Mouse (Mus musculus) adrenal gland, adult 18-20 months (tissue): ENCODE results near the gene Fgfr2. TPM values are rescaled to one million over a fixed set of nuclear protein-coding genes. Genes with fewer than 3 reads are reported as not detected.

ENCODE experiments used
- DNase-seq, 2 experiments: peaks; one replicate each; pipeline ENCODE4 v3.0.0; 2021 to 2022; ENCODE audit warnings: low spot score in 2 of 2
- total RNA-seq, 2 experiments: library from RNA; stranded (reverse); gene quantifications; 1 replicate in 1 of 2; 2 replicates in 1 of 2; pipeline ENCODE4 v1.2.3; 2021

Fgfr2 gene
- total RNA-seq, 2 experiments from 2014 or later, result 294 to 308 TPM

DNA sequence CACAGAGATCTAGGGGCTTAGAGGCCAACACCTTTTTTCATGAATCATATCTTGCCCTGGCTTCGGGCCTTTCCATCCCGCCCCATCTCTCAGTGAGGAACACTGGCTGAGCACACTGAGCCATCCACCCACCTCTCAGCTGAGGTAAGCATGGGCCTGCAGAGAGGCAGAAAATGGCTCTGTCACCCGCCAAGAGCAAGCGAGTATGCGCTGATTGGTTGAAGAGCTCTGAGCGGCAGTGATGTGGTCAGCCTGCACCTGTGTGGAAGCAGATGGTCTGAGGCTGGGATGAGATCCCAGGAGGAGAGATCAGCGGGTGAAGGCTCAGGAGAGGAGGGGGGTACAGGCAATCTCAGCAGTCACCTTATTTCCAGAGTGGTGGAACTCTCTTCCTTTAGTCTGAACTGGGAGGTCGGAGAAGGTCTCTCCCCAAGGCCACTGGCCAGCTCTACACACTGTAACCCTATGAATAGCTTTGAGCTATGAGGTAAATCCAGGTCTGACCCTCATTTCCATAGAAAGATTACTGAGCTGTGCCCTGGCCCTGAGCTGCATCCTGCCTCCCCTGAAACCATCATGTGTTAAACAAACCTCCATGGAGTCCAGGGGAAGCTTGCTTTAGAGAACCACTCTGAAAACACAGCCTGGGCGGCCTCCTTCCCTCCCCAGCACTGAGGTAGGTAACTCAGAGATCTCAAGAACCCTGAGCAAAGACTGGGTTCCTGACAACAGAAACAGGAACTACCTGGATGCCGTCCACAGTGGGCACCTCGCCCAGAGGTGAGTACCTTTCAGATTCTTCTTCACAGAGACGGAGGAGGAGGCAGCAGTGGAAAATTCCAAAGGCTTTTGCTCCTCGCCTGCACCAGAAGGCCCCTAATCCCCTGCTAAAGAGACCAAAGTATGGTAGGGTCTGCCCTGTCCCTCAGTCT, 316.0 kb downstream of the Fgfr2 start:
- no peak for DNase-seq

DNA sequence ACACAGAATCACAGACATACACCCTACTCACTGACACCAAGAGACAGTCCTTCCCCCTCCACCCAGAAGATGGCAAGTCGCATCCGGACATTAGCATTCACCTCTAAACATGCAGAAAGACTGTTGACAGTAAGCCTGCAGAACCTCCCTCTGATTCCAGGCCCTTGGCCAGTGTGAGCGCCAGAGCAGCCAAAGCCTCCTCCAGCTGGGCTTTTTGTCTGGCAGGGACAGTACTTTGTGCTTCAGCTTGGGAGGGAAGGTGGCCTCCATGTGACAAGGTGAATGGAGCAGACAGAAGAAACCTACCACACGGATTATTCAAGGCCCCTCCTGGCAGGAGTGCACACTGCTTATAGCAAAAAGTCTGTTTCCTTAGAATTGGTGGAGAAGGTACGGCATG, 316.9 kb downstream of the Fgfr2 start:
- no peak for DNase-seq

DNA sequence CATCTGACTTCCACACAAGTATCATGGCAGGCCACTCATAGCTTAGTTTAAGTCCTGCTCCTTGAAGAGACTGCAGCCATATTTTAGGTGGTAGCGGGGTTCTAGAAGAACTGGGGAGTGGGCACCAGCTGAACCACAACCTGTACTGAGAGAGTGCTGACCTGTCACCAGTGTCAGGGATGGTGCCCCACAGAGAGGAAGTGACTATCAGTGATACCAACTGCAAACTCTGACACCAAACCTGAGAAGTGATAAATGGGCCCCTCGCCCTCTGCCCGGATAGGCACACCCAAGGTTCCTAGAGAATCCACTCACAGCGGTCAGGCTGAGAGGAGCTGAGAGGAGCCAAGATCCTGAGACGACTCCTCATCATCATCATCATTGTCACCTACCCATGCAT, 318.2 kb downstream of the Fgfr2 start:
- no peak for DNase-seq

DNA sequence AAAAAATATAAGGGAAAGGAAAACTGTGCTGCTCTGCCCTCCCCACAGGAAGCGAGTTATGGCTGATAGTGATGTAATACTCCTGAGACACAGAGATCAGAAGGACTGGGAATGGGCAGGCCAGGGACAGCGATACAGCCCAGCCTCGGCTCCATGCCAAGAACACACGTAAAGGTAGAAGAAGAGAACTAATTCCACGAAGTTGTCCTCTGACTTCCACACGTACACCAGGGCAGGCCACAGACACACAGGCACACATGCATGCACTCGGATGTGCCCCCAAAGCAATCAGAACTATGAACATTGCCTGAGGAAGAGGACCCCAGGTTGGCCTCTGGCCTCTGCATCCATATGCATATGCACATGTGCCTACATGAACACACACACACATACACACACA, 318.7 kb downstream of the Fgfr2 start:
- no peak for DNase-seq

DNA sequence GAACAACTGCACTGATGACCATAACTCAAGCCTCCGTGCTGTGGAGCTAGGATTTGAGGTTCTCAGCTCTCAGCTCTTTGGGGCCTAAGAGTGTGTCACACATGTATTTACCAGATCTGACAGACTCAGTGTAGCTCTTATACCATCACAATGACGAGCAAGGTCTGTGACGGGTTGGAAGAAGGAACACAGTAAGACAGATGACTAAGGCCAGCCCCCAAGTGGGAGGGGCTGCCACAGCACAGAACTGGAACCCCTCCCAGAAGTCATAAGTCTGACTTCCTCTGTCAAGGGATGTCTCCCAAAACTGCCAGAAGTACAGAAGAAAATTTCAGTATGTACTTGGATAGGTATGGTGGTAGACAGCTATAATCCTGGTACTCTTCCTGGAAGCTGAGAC, 319.2 kb downstream of the Fgfr2 start:
- DNase-seq, result no peak

DNA sequence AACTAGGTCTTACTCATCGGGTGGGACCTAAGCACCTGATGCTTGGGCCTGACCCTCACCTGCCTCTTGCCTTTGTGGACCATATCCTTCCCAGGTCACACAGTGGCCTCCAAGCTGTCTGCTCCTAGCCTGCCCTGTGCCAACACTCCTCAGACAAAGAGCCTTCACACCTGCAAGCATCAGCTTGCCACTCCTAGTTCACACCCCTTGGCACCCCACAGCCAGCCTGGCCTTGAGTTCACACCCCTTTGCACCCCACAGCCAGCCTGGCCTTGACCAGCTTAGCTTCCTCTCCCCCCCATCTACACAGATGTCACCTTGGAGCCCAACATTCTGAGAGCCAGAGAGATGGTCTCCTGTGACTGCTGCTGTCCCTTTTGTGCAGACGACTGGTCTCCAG, 319.8 kb downstream of the Fgfr2 start:
- no peak for DNase-seq

DNA sequence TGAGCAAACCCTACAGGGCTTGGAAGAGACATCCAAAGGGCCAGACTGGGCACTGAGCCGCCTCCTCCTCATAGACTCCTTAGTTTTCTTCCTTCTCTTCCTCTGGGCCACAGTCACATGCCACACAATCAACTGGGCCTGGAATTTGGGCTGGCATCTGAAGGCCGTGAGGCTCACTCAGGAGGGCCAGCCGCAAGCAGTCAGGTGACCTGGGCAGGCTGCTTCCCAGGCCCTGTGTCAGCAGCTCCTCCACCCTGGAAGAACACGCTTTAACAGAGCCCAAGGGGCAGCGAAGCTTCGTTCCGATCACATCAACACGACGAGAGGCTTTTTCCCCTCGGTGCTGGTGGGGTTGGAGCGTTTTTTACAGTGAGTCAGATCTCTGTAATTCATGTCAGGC, 320.5 kb downstream of the Fgfr2 start:
- DNase-seq, result no peak

DNA sequence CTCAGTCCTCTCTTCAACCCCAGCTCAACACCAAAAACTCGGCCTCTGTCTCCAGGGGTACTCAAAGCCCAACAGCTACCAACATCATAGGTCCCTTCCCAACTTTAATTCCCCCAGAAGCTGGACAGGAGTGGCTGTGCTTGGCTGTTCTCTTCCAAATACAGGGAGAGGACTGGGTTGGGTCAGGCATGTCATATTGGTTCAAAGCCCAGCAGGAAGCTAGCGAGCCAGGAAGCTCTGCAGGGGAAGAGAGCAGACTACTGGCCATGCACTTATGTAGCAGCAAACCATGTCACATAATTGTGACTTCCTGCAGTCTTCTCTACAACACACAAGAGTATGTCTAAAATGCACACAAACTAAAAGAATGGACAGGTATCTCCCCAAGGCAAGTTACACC, 321.1 kb downstream of the Fgfr2 start:
- no peak for DNase-seq

DNA sequence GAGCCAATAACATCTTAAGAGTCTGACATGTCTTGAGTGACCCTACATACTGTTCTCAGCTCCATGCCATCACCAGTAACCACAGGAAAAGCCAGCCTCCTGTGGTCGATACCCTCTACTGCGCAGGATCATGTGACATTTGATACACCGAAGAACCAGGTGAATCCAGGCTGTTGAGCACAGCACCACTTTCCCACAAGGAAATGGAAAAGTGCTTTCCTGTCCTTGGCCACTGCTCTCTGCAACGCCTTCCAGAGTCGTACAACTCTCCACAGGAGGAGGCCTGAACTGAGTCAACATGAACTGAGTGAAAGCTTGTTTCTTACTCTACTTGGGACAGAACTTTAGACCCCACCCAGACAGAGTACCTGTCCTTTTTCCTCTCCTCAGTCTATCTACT, 321.6 kb downstream of the Fgfr2 start:
- no peak for DNase-seq

DNA sequence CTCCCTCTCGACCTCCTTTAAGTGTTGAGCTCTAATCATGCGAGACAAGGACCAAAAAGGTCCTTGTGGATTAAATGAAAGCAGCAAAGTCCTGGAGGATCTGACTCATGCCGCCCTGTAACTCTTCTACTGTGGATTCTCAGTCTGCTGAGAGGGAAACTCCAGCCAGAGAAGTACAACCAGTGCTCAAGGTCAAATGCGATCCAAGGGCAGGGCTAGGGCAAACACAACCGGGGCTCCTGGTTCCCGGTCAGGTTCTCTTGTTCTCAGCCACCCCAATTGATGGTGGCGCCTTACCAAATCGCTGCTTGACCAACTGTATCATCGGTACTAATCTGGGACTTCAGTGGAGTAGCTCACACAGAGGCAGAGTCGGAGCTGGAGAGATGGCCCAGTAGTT, 322.3 kb downstream of the Fgfr2 start:
- DNase-seq, result no peak

DNA sequence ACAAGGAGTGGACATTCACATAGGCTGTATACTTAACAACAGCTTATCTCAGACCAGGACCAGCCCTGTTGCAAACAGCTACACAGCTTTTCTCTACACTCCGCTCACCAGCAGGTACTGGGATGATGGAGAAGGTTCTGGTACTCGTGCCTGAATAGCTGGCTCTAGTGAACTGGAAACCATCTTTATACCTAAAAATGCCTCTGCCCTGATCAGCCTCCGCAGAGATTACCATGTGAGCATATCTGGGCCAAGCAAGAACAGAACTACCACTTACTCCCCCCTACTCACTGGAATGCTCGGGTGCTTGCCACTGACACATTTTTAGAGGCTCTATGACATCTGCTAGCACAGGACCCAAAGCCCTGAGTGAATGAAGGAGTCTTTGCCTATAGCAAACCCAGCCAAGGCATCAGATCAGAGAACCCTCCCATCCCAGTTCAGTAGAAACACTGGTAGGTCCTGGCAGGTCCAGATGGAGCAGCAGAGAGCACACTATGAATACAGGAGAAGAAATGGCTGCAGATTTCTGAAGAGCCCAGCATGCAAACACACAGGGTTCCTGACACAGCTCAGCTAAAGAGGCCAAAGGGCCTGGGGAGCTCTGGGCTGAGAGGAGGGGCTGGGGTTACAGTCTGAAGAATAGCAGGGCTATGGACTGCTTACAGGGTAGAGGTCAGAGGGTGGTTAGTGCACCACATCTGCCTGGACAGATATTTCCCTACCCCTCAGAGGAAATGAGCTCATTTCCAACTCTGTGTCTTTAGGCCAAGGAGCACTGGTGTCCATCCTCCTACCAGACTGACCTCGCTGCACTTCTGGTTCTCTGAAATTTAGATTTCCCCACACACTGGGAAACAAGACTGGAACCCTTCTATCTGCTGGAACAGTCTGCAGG, 323.8 kb downstream of the Fgfr2 start:
- DNase-seq, result no peak

DNA sequence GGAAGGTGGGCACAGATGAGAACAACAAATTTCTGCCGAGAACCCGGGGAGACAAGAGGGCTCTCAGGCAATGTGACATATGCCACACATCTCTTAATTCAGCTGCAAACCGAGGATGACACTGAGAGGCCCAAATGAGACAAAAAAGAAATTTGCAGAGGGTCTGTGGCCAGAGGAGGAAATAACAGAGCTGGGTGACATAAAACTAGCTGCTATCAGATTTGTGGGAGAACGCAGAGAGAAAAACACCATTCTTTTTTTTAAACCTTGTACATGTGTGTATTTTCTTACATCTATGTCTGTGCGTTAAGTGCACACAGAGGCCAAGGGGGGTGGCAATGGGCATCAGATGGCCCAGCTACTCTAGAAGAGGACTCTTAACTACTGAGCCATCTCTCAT, 328.0 kb downstream of the Fgfr2 start:
- no peak for DNase-seq

DNA sequence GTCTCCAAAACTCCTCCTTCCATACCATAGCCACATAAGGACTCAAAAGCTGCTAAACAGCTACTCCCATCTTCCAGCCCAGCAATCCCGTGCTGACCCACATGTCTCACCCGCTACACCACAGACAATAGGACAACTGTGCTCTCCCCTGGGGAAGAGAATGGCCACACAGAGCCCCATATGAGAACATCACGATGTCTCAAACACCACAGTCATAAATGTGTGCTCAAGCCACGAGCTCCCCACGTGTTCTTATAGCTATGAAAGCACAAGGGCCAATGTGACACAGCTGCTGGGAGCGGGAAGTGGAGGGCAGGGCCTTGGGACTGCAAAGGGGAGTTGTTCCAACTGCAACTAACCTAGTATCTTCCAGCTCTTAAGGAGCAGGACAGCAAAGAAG, 329.7 kb downstream of the Fgfr2 start:
- DNase-seq, result no peak

DNA sequence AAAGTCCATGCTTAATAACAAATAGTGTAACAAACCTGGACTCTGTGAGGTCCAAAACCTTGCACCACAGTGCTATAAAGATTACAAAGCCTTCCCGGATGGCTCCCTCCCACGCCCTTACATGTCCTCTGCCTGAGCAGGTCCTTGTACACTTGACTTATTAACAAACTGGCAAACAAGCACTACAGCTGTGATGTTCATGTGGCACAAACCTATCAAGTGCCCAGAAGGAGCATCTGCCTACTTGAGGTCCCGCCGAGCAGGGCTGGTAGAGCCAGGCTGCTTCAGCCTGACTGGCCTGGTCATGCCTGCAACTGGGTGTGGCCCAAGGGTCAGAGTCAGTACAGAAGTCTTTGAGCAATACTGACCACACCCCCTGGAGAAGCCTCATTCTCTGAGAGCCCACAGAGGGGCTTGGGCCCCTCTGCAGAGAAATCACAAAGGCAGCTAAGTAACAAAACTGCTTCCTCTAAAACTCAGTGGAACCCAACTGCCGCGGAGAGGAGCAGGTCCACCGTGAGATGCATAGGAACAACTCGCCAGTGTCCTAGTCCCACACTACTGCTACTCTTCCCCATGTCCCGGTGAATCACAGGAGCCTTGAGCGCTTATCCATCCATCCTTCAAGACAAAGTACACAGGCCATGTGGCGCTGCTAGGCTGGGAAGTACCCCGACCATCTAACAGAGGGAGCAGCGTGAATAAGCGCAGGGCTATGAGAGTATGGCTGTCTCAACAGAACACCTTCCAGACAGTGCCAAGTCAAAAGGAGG, 332.5 kb downstream of the Fgfr2 start:
- DNase-seq, result no peak

DNA sequence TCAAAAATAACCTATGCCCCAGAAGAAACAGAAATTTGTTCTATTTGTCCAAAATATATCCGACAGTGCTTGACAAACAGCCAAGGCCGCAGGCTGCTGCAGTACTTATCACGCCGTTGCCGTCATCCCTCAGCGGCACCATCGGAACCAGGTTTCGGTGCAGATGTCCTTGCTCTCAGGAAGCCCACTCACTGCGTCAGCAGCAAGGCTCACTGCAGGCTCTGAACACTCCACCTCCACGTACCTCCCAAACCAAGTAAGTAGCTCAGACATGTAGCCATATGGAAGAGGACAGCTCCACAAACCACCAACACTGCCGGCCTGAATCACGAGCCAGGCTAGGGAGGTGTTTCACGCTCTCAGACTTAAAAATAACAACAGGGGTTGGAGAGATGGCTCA, 334.3 kb downstream of the Fgfr2 start:
- DNase-seq, result no peak

DNA sequence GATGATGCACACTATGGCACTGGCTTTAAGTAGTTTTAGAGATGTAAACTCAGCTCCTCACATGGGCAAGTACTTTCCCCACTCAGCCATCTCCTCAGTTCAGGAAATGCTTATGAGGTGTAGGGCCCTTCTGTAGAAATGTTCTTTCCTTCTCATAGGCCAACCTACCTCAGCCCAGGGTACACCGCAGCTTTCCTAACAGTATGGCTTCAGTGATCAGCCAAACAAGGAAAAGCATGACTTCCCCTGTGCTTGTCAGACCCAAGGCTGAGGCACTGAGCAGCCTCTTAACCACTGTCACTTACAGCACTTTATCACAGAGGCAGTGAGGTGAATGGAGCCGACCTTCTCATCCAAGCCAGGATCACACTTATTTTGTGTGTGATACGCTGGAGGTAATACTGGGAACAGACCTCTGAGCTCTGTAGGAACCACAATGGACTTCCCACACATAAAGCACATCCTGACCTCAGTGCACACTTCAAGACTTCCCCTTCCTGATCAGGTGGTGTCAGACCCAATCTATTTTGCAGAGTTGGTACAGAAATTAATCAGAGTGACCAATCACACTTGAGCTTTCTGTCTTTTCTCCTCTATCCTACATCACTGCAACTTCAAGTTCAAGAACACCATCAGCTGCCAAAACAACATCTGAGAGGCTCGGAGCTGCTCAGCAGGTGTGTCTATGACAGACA, 335.5 kb downstream of the Fgfr2 start:
- no peak for DNase-seq

DNA sequence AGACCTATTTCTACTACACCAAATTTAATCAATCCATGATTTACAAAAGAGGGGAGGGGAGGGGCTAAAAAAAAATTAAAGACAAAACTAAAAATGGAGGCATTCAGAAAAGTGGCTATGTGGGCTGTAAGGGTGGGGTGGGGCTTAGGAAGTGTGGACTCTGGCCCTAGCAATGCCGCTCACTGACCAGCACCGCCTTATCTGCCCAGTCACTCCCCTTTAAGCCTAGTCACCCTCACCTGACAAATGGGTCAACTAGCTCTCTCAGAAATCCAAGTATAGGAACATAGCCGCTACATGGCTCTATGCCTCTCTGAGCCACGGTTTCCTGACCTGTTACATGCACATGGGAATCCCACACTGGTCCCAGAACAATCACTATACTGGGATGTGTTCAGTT, 336.1 kb downstream of the Fgfr2 start:
- no peak for DNase-seq

DNA sequence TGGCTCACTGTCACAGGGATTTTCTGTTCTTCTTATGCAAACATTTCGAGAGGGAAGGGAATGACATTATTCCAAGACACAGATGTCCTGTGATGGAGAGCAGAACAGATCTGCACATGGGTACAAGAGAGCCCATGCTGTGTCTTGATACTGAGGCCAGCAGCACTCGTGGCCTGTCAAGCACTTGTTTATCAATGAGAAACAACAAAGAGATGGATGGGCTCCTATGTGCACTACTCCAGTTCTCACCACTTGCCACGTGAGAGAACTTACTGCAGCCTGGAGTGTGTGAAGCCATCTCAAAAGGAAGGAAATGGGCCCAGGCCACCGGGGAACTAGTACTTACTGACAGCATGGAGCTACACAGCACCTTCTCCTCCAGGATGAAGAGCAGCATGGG, 336.6 kb downstream of the Fgfr2 start:
- no peak for DNase-seq

DNA sequence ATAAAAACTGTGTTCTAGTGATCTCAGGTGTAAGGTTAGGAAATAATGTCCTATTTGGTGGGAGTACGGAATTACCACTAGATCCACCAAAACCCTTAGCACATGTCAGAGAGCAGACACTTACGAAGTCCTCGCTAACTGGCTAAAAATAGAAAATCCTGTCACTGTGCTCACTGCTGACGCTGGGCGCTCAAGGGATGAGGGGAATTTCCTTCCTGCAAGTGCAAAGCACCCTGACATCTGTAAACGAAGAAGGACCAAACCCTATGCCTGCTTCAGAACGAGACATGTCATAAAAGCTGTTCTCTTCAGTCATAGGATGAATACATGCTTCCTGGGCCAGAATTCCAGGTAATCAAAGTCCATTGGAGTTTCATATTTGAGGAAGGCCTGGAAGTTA, 337.1 kb downstream of the Fgfr2 start:
- DNase-seq, result no peak

DNA sequence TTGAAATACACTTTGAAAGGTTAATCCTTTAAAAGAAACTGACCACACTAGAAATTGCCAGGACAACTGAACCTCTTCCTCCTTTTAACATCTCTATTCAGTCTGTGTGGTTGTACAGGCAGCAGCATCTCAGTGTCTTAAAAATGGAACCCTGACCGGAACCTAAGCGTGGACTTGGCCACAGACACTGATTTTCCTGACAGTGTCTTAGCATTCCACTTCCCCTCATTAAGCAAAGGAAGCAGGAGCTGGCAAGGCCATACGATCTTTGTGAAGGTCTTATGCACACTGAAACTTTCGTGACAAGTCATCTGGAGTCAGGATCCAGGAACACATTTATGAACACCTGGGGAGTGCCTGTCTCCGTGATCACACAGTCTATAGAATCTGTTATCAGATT, 339.0 kb downstream of the Fgfr2 start:
- no peak for DNase-seq

DNA sequence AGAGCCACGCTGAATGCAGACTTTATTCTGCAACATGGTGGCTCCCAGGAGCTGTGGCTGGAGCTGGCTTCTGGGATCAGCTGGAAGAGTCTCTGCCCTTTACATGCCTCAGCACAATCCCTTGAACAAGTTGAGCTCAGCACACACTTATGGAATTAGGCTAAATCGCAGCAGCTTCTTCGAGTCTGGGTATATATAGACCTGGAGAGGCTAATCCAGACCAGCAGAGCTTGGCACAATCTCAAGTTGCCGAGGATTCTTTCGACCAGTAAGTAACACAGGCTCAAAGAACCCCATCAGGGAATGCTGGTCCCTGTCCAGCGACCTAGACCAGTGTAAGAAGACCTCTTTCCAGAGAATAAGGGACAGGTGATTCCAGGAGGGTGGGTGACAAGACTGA, 341.3 kb downstream of the Fgfr2 start:
- DNase-seq, result no peak
